Mouse (Mus musculus) c-Kit-positive CD71-positive TER-119-positive erythroid progenitor cells, embryonic 14.5 days (primary cell): Measurements from ENCODE around the gene Actc1.

ENCODE experiments used
- DNase-seq: peaks from one replicate; pipeline ENCODE4 v3.0.0-alpha.2; 2013; ENCODE audit warnings: low spot score

The Actc1 gene

GRCm38 (mm10) chr2:114050150-114050549, 3.2 kb downstream of the Actc1 start:
- no peak for DNase-seq

DNA sequence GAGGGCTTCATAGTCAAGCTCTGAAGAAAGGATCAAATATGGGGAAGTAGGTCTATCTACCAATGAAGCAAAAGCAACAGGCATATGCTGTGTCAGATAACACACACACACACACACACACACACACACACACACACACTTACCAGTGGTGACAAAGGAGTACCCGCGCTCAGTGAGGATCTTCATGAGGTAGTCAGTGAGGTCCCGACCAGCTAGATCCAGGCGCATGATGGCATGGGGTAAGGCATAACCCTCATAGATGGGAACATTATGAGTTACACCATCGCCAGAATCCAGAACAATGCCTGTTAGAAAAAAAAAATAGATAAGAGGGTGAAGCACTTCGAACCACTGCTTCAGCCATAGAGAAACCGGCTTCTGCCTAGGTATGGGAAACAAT, 4.0 kb downstream of the Actc1 start:
- no peak for DNase-seq

DNA sequence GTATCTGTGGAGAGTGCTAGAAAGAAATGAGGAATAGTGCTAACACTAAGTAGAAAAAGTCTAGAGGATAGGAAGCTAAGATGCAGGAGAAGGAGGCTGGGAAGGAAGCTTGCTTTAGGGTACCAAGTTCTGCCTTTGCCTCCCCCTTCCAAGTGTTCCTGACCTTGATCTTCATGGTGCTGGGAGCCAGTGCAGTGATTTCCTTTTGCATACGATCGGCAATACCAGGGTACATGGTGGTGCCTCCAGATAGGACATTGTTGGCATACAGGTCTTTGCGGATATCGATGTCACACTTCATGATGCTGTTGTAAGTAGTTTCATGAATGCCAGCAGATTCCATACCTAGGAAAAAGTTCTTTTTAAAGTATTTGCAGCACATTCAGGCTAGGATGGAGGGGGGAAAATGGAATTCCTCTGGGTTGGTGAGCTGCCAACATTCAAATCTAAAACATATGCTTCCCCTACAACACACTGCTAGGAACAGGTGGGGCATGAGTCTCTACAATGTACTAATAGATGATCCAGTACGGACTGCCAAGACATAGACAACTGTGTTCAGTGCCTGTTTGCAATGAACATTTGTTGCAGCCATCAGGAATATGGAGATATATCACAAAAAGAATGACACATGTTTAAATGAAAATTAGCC, 5.3 kb downstream of the Actc1 start:
- no peak for DNase-seq

DNA sequence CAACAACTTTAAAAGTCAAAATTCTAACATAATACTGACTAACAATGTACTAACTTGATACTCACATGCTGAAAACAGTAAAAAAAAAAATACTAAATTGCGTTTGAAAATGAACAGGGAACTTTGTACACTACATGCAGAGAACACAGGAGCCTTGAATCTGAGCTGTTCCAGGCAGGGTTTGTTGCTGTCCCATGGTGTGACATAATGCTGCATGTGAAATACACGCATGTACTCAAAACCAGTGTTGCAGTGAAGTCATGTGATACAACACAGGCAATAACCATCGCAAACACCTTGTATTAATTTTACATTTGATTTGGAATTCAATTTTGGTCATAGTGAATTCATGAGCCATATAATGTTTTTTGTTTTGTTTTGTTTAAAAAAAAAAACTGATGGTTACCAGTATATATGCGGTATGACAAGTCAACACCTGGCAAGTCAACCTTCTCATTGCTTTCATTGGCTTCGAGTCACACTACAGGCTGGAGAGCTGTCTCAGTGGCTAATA, 7.1 kb downstream of the Actc1 start:
- no peak for DNase-seq

DNA sequence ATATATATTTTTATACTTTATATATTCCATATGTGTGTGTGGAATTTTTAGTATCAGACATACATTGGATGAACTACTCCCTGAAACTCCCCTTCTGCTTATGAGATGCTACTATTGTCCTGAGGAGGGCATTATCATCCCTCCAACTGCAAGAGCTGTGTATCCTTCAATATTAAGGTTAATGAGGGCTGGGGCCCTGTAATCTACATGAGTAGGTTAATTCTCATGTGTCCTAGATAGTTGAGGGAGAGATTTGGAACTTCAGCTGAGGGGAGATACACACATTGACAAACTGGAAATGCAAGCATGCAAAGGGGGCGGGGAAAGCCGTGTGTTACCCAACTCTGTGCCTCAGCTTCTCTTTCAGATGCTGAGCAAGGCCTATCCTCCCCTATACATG, 15.4 kb downstream of the Actc1 start:
- no peak for DNase-seq

DNA sequence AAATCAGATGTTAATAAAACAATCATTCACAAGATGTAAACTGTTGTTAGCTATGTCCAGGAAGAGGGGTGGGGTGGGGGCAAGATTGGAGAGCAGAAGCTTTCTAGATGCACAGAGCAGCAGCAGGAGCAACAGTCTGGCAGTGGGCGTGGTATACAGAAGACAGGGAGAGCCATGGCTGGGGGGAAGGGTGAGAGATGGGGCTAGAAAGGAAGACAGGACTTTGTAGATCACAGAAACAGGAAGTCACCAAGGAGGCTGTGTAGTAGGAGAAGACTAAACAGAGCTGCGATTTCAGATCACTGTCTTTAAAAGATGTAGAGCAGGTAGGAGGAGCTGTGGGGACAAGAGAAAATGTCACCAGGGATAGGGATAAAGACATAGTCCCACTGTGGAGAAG, 21.1 kb downstream of the Actc1 start:
- no peak for DNase-seq

- DNase-seq = no peak
Observed at GRCm38 (mm10) chr2:114023383-114023782, 30.0 kb downstream of the Actc1 start.

- no peak for DNase-seq
Observed at GRCm38 (mm10) chr2:114020210-114020563, 33.2 kb downstream of the Actc1 start.

GRCm38 (mm10) chr2:114019474-114020209, 33.7 kb downstream of the Actc1 start:
- DNase-seq = no peak

DNA sequence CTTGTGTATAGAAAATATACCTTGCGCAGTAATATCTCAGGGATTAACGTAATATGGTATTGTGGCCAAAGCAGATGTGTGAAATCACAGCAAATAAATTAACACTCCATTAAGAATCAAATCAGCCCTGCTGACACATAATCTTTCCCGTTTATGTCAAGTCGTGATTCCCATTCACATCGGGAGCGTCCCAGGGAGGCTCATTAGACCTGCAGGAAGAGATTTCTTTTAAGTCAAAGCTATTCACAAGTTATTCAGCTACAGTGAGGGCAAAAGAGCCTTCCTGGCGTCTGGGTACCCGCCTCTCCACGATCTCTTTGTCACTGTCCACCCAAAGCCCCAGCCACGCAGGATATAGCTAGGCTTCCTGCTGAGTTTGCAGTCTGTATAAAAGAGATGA, 35.2 kb downstream of the Actc1 start:
- DNase-seq = no peak

GRCm38 (mm10) chr2:114014839-114015238, 38.5 kb downstream of the Actc1 start:
- DNase-seq = no peak

- DNase-seq = no peak
Observed at GRCm38 (mm10) chr2:114013846-114014245, 39.5 kb downstream of the Actc1 start.

DNA sequence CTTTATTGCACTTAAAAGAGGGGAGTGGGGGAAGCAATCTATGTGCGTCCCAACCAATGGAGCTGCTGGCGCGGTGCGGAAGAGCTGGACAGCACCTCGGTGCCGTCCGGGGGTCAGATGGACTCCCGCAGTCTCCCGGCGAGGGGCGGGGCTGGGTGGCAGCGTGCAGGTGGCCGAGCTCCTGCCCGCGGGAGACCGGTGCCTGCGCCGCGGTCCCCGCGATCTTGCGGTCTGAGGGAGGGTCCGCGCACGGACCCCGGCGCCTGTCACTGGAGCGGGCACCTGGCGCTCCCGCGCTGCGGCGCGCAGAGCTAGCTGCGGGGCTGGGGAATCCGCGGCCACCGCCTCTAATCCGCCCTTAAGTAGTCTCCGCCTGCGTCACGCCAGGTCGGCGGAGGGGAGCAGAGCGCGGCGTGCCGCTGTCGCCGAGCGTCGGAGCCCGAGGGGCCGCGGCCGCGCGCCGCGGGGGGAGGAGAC, 40.0 kb downstream of the Actc1 start, which contains the start of gene Gjd2:
Gjd2 (minus strand) TSS at position 325 of the 477 bp plus-strand sequence.
- no peak for DNase-seq

DNA sequence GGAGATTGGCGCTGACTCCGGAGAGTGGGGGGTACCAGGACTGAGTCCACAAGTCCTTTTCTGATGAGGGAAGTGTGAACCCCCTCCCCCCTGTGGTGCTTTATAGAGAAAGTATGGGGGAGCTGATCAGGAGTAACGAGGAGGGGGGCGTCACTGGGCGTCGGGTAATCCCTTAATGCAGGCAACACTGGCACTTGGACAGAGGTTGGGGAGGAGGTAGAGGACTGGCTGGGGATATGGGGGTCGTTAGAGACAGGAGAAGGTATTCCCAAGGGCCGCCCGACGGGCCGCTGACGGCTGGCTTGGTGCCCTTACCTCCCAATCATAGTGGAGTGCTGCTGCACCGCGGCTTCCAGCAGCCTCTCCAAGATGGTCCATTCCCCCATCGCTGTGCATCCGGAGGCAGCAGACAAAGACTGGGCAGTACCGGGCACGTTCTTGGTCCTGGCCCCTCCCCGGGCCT, 40.6 kb downstream of the Actc1 start:
- DNase-seq = no peak

GRCm38 (mm10) chr2:114011838-114012237, 41.5 kb downstream of the Actc1 start:
- DNase-seq = peak; percentile 10

DNA sequence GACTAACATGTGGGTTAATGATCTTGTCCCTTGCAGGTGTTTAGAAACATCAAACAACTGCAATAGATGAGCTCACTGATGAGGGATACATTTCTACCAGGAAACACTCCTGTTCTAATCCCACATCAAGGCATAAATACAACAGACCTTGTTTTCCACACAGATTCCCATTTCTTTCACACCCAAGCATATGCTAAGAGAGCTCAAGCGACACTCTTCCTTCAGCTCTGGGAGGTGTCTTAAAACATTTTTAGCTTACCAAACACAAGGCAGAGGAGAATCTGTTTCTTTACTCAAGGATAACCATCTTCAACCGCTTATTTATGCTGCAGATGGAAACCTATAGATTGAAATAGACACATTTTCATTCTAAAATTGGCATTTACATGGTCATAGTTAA, 45.0 kb downstream of the Actc1 start:
- DNase-seq = no peak

DNA sequence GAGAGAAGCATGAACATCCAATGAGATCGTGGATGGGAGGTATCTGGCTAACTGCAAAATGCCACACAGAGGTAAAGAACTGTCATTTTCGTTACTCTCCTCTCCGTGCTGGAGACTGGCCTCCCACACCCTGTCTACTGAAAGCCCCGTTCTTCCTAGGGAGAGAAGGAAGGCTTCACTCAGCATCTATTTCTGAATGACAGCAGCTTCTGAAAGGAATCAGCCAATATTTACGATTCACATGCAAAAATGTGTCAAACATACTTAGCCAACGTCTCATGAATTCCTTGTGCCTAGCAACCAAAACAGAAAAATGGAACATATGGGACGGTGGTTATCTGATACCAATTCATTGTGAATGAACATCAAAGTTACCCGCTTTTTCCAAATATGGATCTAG, 55.9 kb downstream of the Actc1 start:
- no peak for DNase-seq
